Mouse (Mus musculus) testis, adult 2 months (tissue): ENCODE measurements around the gene D6Ertd527e.

ENCODE experiments used
- CTCF ChIP-seq: fragments of 200-500 bp; IDR thresholded peaks from 2 replicates; pipeline ENCODE4 v1.5.1; 2012; ENCODE audit warnings: low read depth, mild to moderate bottlenecking, inconsistent platforms, low read length, moderate library complexity; ENCODE audit not compliant: control insufficient read depth, insufficient read depth, insufficient replicate concordance
- POLR2A ChIP-seq: fragments of 200-500 bp; IDR thresholded peaks from 2 replicates; pipeline ENCODE4 v1.6.1; 2012; ENCODE audit warnings: low read depth, mild to moderate bottlenecking, inconsistent platforms, low read length, moderate library complexity; ENCODE audit not compliant: control insufficient read depth

DNA sequence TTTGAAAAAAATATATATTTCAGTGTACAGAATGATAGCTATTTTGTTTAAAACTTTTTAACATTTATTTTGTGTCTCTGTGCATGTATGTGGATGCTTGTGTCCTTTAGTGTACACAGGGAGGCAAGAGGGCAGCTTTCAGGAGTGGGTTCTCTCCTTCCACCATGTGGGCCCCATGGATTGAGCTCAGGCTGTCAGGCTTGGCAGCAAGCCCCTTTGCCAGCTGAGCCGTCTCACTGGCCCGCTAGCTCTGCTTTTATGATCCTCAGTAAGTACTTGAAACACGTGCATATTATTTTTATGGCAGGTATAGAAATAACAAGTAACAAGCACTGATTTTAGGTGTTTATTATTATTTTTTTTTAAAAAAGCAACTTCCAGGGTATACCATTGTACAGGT is 29.0 kb downstream of the D6Ertd527e start:
- no peak for TF ChIP-seq POLR2A
- TF ChIP-seq CTCF = no peak
